Mouse (Mus musculus): ENCODE data around the gene Ssr3. TPM values are rescaled to one million over a fixed set of nuclear protein-coding genes. Genes with fewer than 3 reads are reported as not detected.

Gene Ssr3
- polyA plus RNA-seq, 1 experiment from 2014 or later: 212 TPM

GRCm38 (mm10) chr3:65384431-65384830, 8.0 kb downstream of the Ssr3 start:
- Histone ChIP-seq H3K36me3 (ENCODE audit: control insufficient read depth, insufficient read depth, low read length) (peaks cover 80% of the 10 kb centered on the region), H3K4me2 (ENCODE audit: low read length) (no peak overlapping the region), H3K4me1 (ENCODE audit: control insufficient read depth, insufficient read depth, low read length) (no peaks in the 10 kb centered on the region), H3K9me3 (ENCODE audit: control insufficient read depth, low read length) (no peaks in the 10 kb centered on the region), H3K9ac (replicated peaks; ENCODE audit: low read length) (no peak overlapping the region), H3K4me3 (replicated peaks; ENCODE audit: low read depth, low read length) (no peak overlapping the region), H3K27ac (replicated peaks; ENCODE audit: low read depth, low read length) (no peak overlapping the region), H3K27me3 (ENCODE audit: control insufficient read depth, insufficient read depth, low read length) (no peaks in the 10 kb centered on the region)
- no peak for DNase-seq
- WGBS: 92% methylated on average over 3 of the region's 3 CpGs
- no peak for ATAC-seq (ENCODE audit: low FRiP score, low TSS enrichment)

- no peaks in the 10 kb centered on the region for H3K4me1 ChIP-seq (ENCODE audit: control insufficient read depth, insufficient read depth, low read length)
- no peak overlapping the region for H3K4me2 ChIP-seq (ENCODE audit: low read length)
- peaks cover 61% of the 10 kb centered on the region for H3K36me3 ChIP-seq (ENCODE audit: control insufficient read depth, insufficient read depth, low read length)
- DNase-seq: no peak
- H3K9ac ChIP-seq (replicated peaks; ENCODE audit: low read length): no peak overlapping the region
- 86% methylated on average over 4 of the region's 4 CpGs for WGBS
- no peaks in the 10 kb centered on the region for H3K9me3 ChIP-seq (ENCODE audit: control insufficient read depth, low read length)
- no peak overlapping the region for H3K4me3 ChIP-seq (replicated peaks; ENCODE audit: low read depth, low read length)
- ATAC-seq (ENCODE audit: low FRiP score, low TSS enrichment): no peak
- no peak overlapping the region for H3K27ac ChIP-seq (replicated peaks; ENCODE audit: low read depth, low read length)
- no peaks in the 10 kb centered on the region for H3K27me3 ChIP-seq (ENCODE audit: control insufficient read depth, insufficient read depth, low read length)
Observed at GRCm38 (mm10) chr3:65381094-65381493, 11.3 kb downstream of the Ssr3 start.

GRCm38 (mm10) chr3:65379884-65380539, 12.4 kb downstream of the Ssr3 start:
- ATAC-seq (ENCODE audit: low FRiP score, low TSS enrichment): peak; percentile 53; the same call in 1 of the 2 replicates
- H3K4me2 ChIP-seq (ENCODE audit: low read length): no peak overlapping the region
- H3K9ac ChIP-seq (replicated peaks; ENCODE audit: low read length): no peak overlapping the region
- H3K9me3 ChIP-seq (ENCODE audit: control insufficient read depth, low read length): no peaks in the 10 kb centered on the region
- no peak overlapping the region for H3K27ac ChIP-seq (replicated peaks; ENCODE audit: low read depth, low read length)
- 78% methylated on average over 4 of the region's 4 CpGs for WGBS
- no peaks in the 10 kb centered on the region for H3K4me1 ChIP-seq (ENCODE audit: control insufficient read depth, insufficient read depth, low read length)
- H3K36me3 ChIP-seq (ENCODE audit: control insufficient read depth, insufficient read depth, low read length): peaks cover 50% of the 10 kb centered on the region
- H3K4me3 ChIP-seq (replicated peaks; ENCODE audit: low read depth, low read length): no peak overlapping the region
- H3K27me3 ChIP-seq (ENCODE audit: control insufficient read depth, insufficient read depth, low read length): no peaks in the 10 kb centered on the region
- DNase-seq: peak; percentile 76

- H3K4me1 ChIP-seq (ENCODE audit: control insufficient read depth, insufficient read depth, low read length): 0 out of 2 replicates have a peak, but pooled peaks cover 2% of the 10 kb centered on the region
- H3K9ac ChIP-seq (replicated peaks; ENCODE audit: low read length): no peak overlapping the region
- peaks cover 46% of the 10 kb centered on the region for H3K36me3 ChIP-seq (ENCODE audit: control insufficient read depth, insufficient read depth, low read length)
- no peak for ATAC-seq (ENCODE audit: low FRiP score, low TSS enrichment)
- H3K27me3 ChIP-seq (ENCODE audit: control insufficient read depth, insufficient read depth, low read length): no peaks in the 10 kb centered on the region
- no peaks in the 10 kb centered on the region for H3K9me3 ChIP-seq (ENCODE audit: control insufficient read depth, low read length)
- no peak overlapping the region for H3K4me3 ChIP-seq (replicated peaks; ENCODE audit: low read depth, low read length)
- no peak overlapping the region for H3K4me2 ChIP-seq (ENCODE audit: low read length)
- H3K27ac ChIP-seq (replicated peaks; ENCODE audit: low read depth, low read length): no peak overlapping the region
- DNase-seq: no peak
Observed at GRCm38 (mm10) chr3:65378724-65379123, 13.7 kb downstream of the Ssr3 start.

GRCm38 (mm10) chr3:65374729-65375128, 17.7 kb downstream of the Ssr3 start:
- Histone ChIP-seq H3K27me3 (ENCODE audit: control insufficient read depth, insufficient read depth, low read length) (no peaks in the 10 kb centered on the region), H3K4me1 (ENCODE audit: control insufficient read depth, insufficient read depth, low read length) (0 out of 2 replicates have a peak, but pooled peaks cover 2% of the 10 kb centered on the region), H3K4me2 (ENCODE audit: low read length) (no peak overlapping the region), H3K36me3 (ENCODE audit: control insufficient read depth, insufficient read depth, low read length) (peaks cover 28% of the 10 kb centered on the region), H3K4me3 (replicated peaks; ENCODE audit: low read depth, low read length) (no peak overlapping the region), H3K9ac (replicated peaks; ENCODE audit: low read length) (no peak overlapping the region), H3K9me3 (ENCODE audit: control insufficient read depth, low read length) (no peaks in the 10 kb centered on the region), H3K27ac (replicated peaks; ENCODE audit: low read depth, low read length) (no peak overlapping the region)
- no peak for ATAC-seq (ENCODE audit: low FRiP score, low TSS enrichment)
- no peak for DNase-seq
- 86% methylated on average over 3 of the region's 3 CpGs for WGBS

GRCm38 (mm10) chr3:65373594-65374182, 18.7 kb downstream of the Ssr3 start:
- WGBS: 50% methylated on average over 5 of the region's 5 CpGs
- no peak for ATAC-seq (ENCODE audit: low FRiP score, low TSS enrichment)
- no peak overlapping the region for H3K4me3 ChIP-seq (replicated peaks; ENCODE audit: low read depth, low read length)
- H3K27me3 ChIP-seq (ENCODE audit: control insufficient read depth, insufficient read depth, low read length): no peaks in the 10 kb centered on the region
- peaks cover 23% of the 10 kb centered on the region for H3K36me3 ChIP-seq (ENCODE audit: control insufficient read depth, insufficient read depth, low read length)
- no peak overlapping the region for H3K27ac ChIP-seq (replicated peaks; ENCODE audit: low read depth, low read length)
- no peak overlapping the region for H3K9ac ChIP-seq (replicated peaks; ENCODE audit: low read length)
- no peak for DNase-seq
- no peaks in the 10 kb centered on the region for H3K9me3 ChIP-seq (ENCODE audit: control insufficient read depth, low read length)
- 0 out of 2 replicates have a peak, but pooled peaks cover 2% of the 10 kb centered on the region for H3K4me1 ChIP-seq (ENCODE audit: control insufficient read depth, insufficient read depth, low read length)
- H3K4me2 ChIP-seq (ENCODE audit: low read length): no peak overlapping the region

GRCm38 (mm10) chr3:65372552-65372951, 19.9 kb downstream of the Ssr3 start:
- Histone ChIP-seq H3K4me2 (ENCODE audit: low read length) (no peak overlapping the region), H3K9ac (replicated peaks; ENCODE audit: low read length) (no peak overlapping the region), H3K4me3 (replicated peaks; ENCODE audit: low read depth, low read length) (no peak overlapping the region), H3K36me3 (ENCODE audit: control insufficient read depth, insufficient read depth, low read length) (peaks cover 19% of the 10 kb centered on the region), H3K27me3 (ENCODE audit: control insufficient read depth, insufficient read depth, low read length) (no peaks in the 10 kb centered on the region), H3K4me1 (ENCODE audit: control insufficient read depth, insufficient read depth, low read length) (0 out of 2 replicates have a peak, but pooled peaks cover 2% of the 10 kb centered on the region), H3K9me3 (ENCODE audit: control insufficient read depth, low read length) (no peaks in the 10 kb centered on the region), H3K27ac (replicated peaks; ENCODE audit: low read depth, low read length) (no peak overlapping the region)
- DNase-seq: no peak
- no peak for ATAC-seq (ENCODE audit: low FRiP score, low TSS enrichment)
- 96% methylated on average over 4 of the region's 4 CpGs for WGBS

- DNase-seq (no peak), ATAC-seq (ENCODE audit: low FRiP score, low TSS enrichment) (no peak)
- peaks cover 12% of the 10 kb centered on the region for H3K36me3 ChIP-seq (ENCODE audit: control insufficient read depth, insufficient read depth, low read length)
- H3K4me2 ChIP-seq (ENCODE audit: low read length): no peak overlapping the region
- H3K9ac ChIP-seq (replicated peaks; ENCODE audit: low read length): no peak overlapping the region
- H3K27me3 ChIP-seq (ENCODE audit: control insufficient read depth, insufficient read depth, low read length): no peaks in the 10 kb centered on the region
- H3K9me3 ChIP-seq (ENCODE audit: control insufficient read depth, low read length): no peaks in the 10 kb centered on the region
- H3K27ac ChIP-seq (replicated peaks; ENCODE audit: low read depth, low read length): no peak overlapping the region
- 54% methylated on average over 4 of the region's 4 CpGs for WGBS
- H3K4me1 ChIP-seq (ENCODE audit: control insufficient read depth, insufficient read depth, low read length): no peaks in the 10 kb centered on the region
- no peak overlapping the region for H3K4me3 ChIP-seq (replicated peaks; ENCODE audit: low read depth, low read length)
Observed at GRCm38 (mm10) chr3:65367944-65368343, 24.5 kb downstream of the Ssr3 start.

Measured in midbrain, embryonic 14.5 days (tissue).